Mouse (Mus musculus) heart, adult 2 months (tissue): ENCODE measurements around the gene Polr3h. TPM values are rescaled to one million over a fixed set of nuclear protein-coding genes. Genes with fewer than 3 reads are reported as not detected.

ENCODE experiments used
- DNase-seq, 2 experiments: peaks; one replicate each; pipeline ENCODE4 v3.0.0; 2021
- H3K27ac ChIP-seq: fragments of 200-600 bp; 2 replicates; pipeline ENCODE4 v1.8.1; 2022
- H3K27me3 ChIP-seq: fragments of 200-500 bp; 2 replicates; pipeline ENCODE4 v1.6.1; 2012; ENCODE audit warnings: mild to moderate bottlenecking, low read length, inconsistent platforms, mixed read lengths; ENCODE audit not compliant: control insufficient read depth, insufficient read depth
- H3K36me3 ChIP-seq: fragments of 200-500 bp; 2 replicates; pipeline ENCODE4 v1.6.1; 2012; ENCODE audit warnings: low read length, inconsistent platforms; ENCODE audit not compliant: control insufficient read depth, insufficient read depth
- H3K4me1 ChIP-seq: fragments of 200-500 bp; 2 replicates; pipeline ENCODE4 v1.6.1; 2011; ENCODE audit warnings: low read length; ENCODE audit not compliant: control insufficient read depth, insufficient read depth
- H3K4me3 ChIP-seq: fragments of 200-600 bp; 2 replicates; pipeline ENCODE4 v1.8.1; 2022
- H3K79me2 ChIP-seq: fragments of 200-500 bp; replicated peaks from 2 replicates; pipeline ENCODE4 v1.6.1; 2012; ENCODE audit warnings: mild to moderate bottlenecking, inconsistent platforms, low read length, moderate library complexity, mixed read lengths; ENCODE audit not compliant: control insufficient read depth, insufficient read depth
- H3K9ac ChIP-seq: fragments of 200-500 bp; 2 replicates; pipeline ENCODE4 v1.6.1; 2012; ENCODE audit warnings: low read depth, mild to moderate bottlenecking, control low read depth, inconsistent platforms, low read length, mixed read lengths
- CTCF ChIP-seq: fragments of 200-600 bp; IDR thresholded peaks from 2 replicates; pipeline ENCODE4 v1.8.1; 2022; ENCODE audit warnings: antibody characterized with exemption, mild to moderate bottlenecking, moderate library complexity
- EP300 ChIP-seq: fragments of 200-500 bp; IDR thresholded peaks from 2 replicates; pipeline ENCODE4 v1.6.1; 2011; ENCODE audit warnings: low read depth, low read length, control low read depth; ENCODE audit not compliant: insufficient read depth
- POLR2A ChIP-seq: fragments of 200-500 bp; IDR thresholded peaks from 2 replicates; pipeline ENCODE4 v1.6.1; 2011; ENCODE audit warnings: mild to moderate bottlenecking, low read depth, low read length, control low read depth; ENCODE audit not compliant: insufficient read depth
- WGBS: fragments of 180-500 bp; shearing (Covaris S2); methylation state at CpG from one replicate; pipeline ENCODE4 v1.1.7; 2018; 5-methylcytosine and 5-hydroxymethylcytosine counted together
- intact Hi-C: fragments of 180-260 bp; cut with DNase I; formaldehyde crosslinking; loops from one replicate; pipeline ENCODE4 v1.15.1; 2025
- polyA plus RNA-seq: library from polyadenylated mRNA; depleted of rRNA; stranded (reverse); fragments of >200 nt; gene quantifications from 2 replicates; pipeline ENCODE4 v1.2.3, GENCODE M21; 2012
- total RNA-seq, 2 experiments: library from RNA; stranded (reverse); gene quantifications; 2 replicates each; pipeline ENCODE4 v1.2.3; 2021

Polr3h gene
- total and polyA plus RNA-seq, 3 experiments = 5.9 to 8.1 (median 7.2) TPM

GRCm38 (mm10) chr15:81850718-81851117 lies 75.3 kb downstream of the Polr3h start:
- H3K4me3 ChIP-seq = no peak overlapping the region
- H3K27me3 ChIP-seq = no peaks in the 10 kb centered on the region
- intact Hi-C loops = no loop called here
- H3K4me1 ChIP-seq = peaks cover 15% of the 10 kb centered on the region
- TF ChIP-seq CTCF (no peak), EP300 (no peak), POLR2A (no peak)
- DNase-seq = no peak
- peak overlapping the region; percentile 9; the same call in 1 of the 2 replicates for H3K27ac ChIP-seq
- 72% methylated on average over 14 of the region's 14 CpGs for WGBS
- peaks cover 25% of the 10 kb centered on the region for H3K36me3 ChIP-seq
- peak overlapping the region; percentile 0; the same call in 1 of the 2 replicates for H3K9ac ChIP-seq
- peaks cover 5% of the 10 kb centered on the region for H3K79me2 ChIP-seq

GRCm38 (mm10) chr15:81849104-81849503 lies 76.9 kb downstream of the Polr3h start:
- peak in 1 of 2 experiments; percentile 50 for DNase-seq
- 0 out of 2 replicates have a peak, but pooled peaks have one; percentile 36 for TF ChIP-seq EP300
- no peak for TF ChIP-seq CTCF
- TF ChIP-seq POLR2A = no peak
- intact Hi-C loops = no loop called here
- 55% methylated on average over 9 of the region's 9 CpGs for WGBS
- Histone ChIP-seq H3K27me3 (no peaks in the 10 kb centered on the region), H3K36me3 (peaks cover 25% of the 10 kb centered on the region), H3K4me3 (no peak overlapping the region), H3K27ac (peak overlapping the region; percentile 56; the same call in 1 of the 2 replicates), H3K4me1 (peaks cover 18% of the 10 kb centered on the region), H3K79me2 (peaks cover 5% of the 10 kb centered on the region), H3K9ac (peak overlapping the region; percentile 26; the same call in 1 of the 2 replicates)

DNA sequence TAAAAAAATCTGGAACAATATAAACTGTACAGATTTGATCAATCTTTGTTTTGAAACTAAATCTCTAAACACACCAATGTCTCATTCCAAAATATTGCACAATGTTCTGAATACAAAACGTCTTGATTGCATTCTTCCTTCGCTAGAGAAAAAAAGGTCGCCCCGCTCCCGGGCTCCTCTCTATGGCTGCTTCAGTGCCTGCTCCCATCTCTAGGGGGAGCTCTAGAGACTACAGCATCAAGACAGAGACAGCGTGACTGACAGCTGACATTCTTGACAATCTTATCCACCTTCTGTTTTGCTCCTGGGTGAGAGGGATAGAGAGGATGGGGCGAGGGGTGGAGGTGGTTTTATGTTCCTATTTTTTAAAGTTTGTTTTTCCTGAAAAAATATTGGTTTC lies 77.7 kb downstream of the Polr3h start:
- Histone ChIP-seq H3K27me3 (no peaks in the 10 kb centered on the region), H3K9ac (no peak overlapping the region), H3K79me2 (peaks cover 5% of the 10 kb centered on the region), H3K4me3 (no peak overlapping the region), H3K4me1 (peaks cover 15% of the 10 kb centered on the region), H3K27ac (peak overlapping the region; percentile 52; the same call in 1 of the 2 replicates), H3K36me3 (peaks cover 25% of the 10 kb centered on the region)
- TF ChIP-seq POLR2A (no peak), EP300 (no peak), CTCF (no peak; the same call in 1 of the 2 replicates)
- 16% methylated on average over 7 of the region's 7 CpGs for WGBS
- peak; percentile 64 to 66 for DNase-seq
- intact Hi-C loops = no loop called here

GRCm38 (mm10) chr15:81847861-81848260 lies 78.2 kb downstream of the Polr3h start:
- Histone ChIP-seq H3K4me1 (peaks cover 14% of the 10 kb centered on the region), H3K27me3 (no peaks in the 10 kb centered on the region), H3K9ac (no peak overlapping the region), H3K4me3 (no peak overlapping the region), H3K36me3 (peaks cover 23% of the 10 kb centered on the region), H3K79me2 (peaks cover 5% of the 10 kb centered on the region), H3K27ac (peak overlapping the region; percentile 52)
- intact Hi-C loops = no loop called here
- 77% methylated on average over 5 of the region's 5 CpGs for WGBS
- no peak for TF ChIP-seq EP300
- TF ChIP-seq CTCF = no peak
- no peak for TF ChIP-seq POLR2A
- DNase-seq = no peak

DNA sequence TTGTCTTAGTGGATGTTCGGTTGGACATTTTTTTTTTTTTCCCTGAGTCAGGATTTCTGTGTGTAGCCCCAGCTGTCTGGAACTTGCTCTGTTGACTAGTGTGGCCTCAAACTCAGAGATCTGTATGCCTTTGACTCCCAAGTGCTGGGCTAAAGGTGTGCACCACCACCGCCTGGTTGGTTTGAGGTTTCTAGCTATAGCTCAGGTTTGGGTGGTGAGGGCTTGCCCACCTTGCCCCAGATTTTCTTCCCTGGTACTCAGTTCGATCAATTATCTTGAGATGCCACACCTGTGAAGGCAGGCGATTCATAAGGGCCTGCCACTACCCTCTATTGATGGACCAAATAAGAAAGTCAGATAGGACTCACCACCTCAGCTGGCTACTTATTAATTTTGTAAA lies 78.9 kb downstream of the Polr3h start:
- DNase-seq = no peak
- Histone ChIP-seq H3K27ac (peak overlapping the region; percentile 52), H3K79me2 (peaks cover 5% of the 10 kb centered on the region), H3K27me3 (no peaks in the 10 kb centered on the region), H3K4me1 (peaks cover 14% of the 10 kb centered on the region), H3K36me3 (peaks cover 21% of the 10 kb centered on the region), H3K9ac (no peak overlapping the region), H3K4me3 (no peak overlapping the region)
- intact Hi-C loops = no loop called here
- TF ChIP-seq EP300 (0 out of 2 replicates have a peak, but pooled peaks have one; percentile 4), CTCF (no peak)
- 82% methylated on average over 4 of the region's 4 CpGs for WGBS

GRCm38 (mm10) chr15:81846755-81847154 lies 79.3 kb downstream of the Polr3h start:
- no peak overlapping the region for H3K4me3 ChIP-seq
- peaks cover 2% of the 10 kb centered on the region for H3K79me2 ChIP-seq
- WGBS = 57% methylated on average over 9 of the region's 9 CpGs
- H3K4me1 ChIP-seq = peaks cover 14% of the 10 kb centered on the region
- H3K27me3 ChIP-seq = no peaks in the 10 kb centered on the region
- DNase-seq = peak; percentile 40 to 41
- peak overlapping the region; percentile 52 for H3K27ac ChIP-seq
- no peak overlapping the region for H3K9ac ChIP-seq
- H3K36me3 ChIP-seq = peaks cover 18% of the 10 kb centered on the region
- TF ChIP-seq EP300 (0 out of 2 replicates have a peak, but pooled peaks have one; percentile 53), CTCF (no peak)
- intact Hi-C loops = no loop called here
